Mouse (Mus musculus): ENCODE data around the gene Olfr39. TPM values are rescaled to one million over a fixed set of nuclear protein-coding genes. Genes with fewer than 3 reads are reported as not detected.
"Not testable (repeated sequence)": the region's sequence is repeated elsewhere in the genome, so short reads cannot be mapped to it uniquely, and the experiment has no call there.

Olfr39 gene
- polyA plus RNA-seq (2014; fragmentation: Nextera tagmentation; extraction: Ambion mirVana) = not detected in 2 replicates

- no peak for DNase-seq
- Histone ChIP-seq H3K4me3 (replicated peaks; ENCODE audit: low read depth, low read length) (no peak within 1 kb of the TSS), H3K4me2 (ENCODE audit: low read length) (no peak within 1 kb of the TSS), H3K9me3 (ENCODE audit: control insufficient read depth, low read length) (no peaks in the 10 kb centered on the region), H3K9ac (replicated peaks; ENCODE audit: low read length) (no peak within 1 kb of the TSS), H3K27ac (replicated peaks; ENCODE audit: low read depth, low read length) (no peak within 1 kb of the TSS), H3K36me3 (ENCODE audit: control insufficient read depth, insufficient read depth, low read length) (no peaks in the 10 kb centered on the region), H3K27me3 (ENCODE audit: control insufficient read depth, insufficient read depth, low read length) (no peaks in the 10 kb centered on the region), H3K4me1 (ENCODE audit: control insufficient read depth, insufficient read depth, low read length) (no peaks in the 10 kb centered on the region)
- no peak for ATAC-seq (ENCODE audit: low FRiP score, low TSS enrichment)
- 89% methylated on average over 1 of the region's 1 CpGs for WGBS
Measured at GRCm38 (mm10) chr9:20282051-20282450, at the start of gene Olfr39. TSS of gene Olfr39 (plus strand) at chr9:20282351.

GRCm38 (mm10) chr9:20236819-20237218 is 45.3 kb upstream of the Olfr39 start, which contains the start of gene Olfr872:
TSS of gene Olfr872 (plus strand) at chr9:20237119.
- ATAC-seq (ENCODE audit: low FRiP score, low TSS enrichment) (no peak), DNase-seq (no peak)
- H3K4me3 ChIP-seq (replicated peaks; ENCODE audit: low read depth, low read length) = no peak within 1 kb of the TSS
- H3K4me1 ChIP-seq (ENCODE audit: control insufficient read depth, insufficient read depth, low read length) = no peaks in the 10 kb centered on the region
- H3K9ac ChIP-seq (replicated peaks; ENCODE audit: low read length) = no peak within 1 kb of the TSS
- no peak within 1 kb of the TSS for H3K27ac ChIP-seq (replicated peaks; ENCODE audit: low read depth, low read length)
- H3K9me3 ChIP-seq (ENCODE audit: control insufficient read depth, low read length) = no peaks in the 10 kb centered on the region
- H3K4me2 ChIP-seq (ENCODE audit: low read length) = no peak within 1 kb of the TSS
- no peaks in the 10 kb centered on the region for H3K36me3 ChIP-seq (ENCODE audit: control insufficient read depth, insufficient read depth, low read length)
- H3K27me3 ChIP-seq (ENCODE audit: control insufficient read depth, insufficient read depth, low read length) = no peaks in the 10 kb centered on the region

GRCm38 (mm10) chr9:20237378-20237777 is 44.8 kb upstream of the Olfr39 start:
- DNase-seq = no peak
- H3K4me1 ChIP-seq (ENCODE audit: control insufficient read depth, insufficient read depth, low read length) = no peaks in the 10 kb centered on the region
- H3K9me3 ChIP-seq (ENCODE audit: control insufficient read depth, low read length) = no peaks in the 10 kb centered on the region
- no peak overlapping the region for H3K4me2 ChIP-seq (ENCODE audit: low read length)
- ATAC-seq (ENCODE audit: low FRiP score, low TSS enrichment) = no peak
- no peak overlapping the region for H3K27ac ChIP-seq (replicated peaks; ENCODE audit: low read depth, low read length)
- H3K4me3 ChIP-seq (replicated peaks; ENCODE audit: low read depth, low read length) = no peak overlapping the region
- WGBS = 71% methylated on average over 2 of the region's 2 CpGs
- no peaks in the 10 kb centered on the region for H3K27me3 ChIP-seq (ENCODE audit: control insufficient read depth, insufficient read depth, low read length)
- no peak overlapping the region for H3K9ac ChIP-seq (replicated peaks; ENCODE audit: low read length)
- H3K36me3 ChIP-seq (ENCODE audit: control insufficient read depth, insufficient read depth, low read length) = no peaks in the 10 kb centered on the region

GRCm38 (mm10) chr9:20295562-20295961 is 13.4 kb downstream of the Olfr39 start:
- not testable (repeated sequence) for H3K27me3 ChIP-seq (ENCODE audit: control insufficient read depth, insufficient read depth, low read length); DNase-seq; ATAC-seq (ENCODE audit: low FRiP score, low TSS enrichment); H3K27ac ChIP-seq (replicated peaks; ENCODE audit: low read depth, low read length); H3K4me2 ChIP-seq (ENCODE audit: low read length); H3K9ac ChIP-seq (replicated peaks; ENCODE audit: low read length); H3K36me3 ChIP-seq (ENCODE audit: control insufficient read depth, insufficient read depth, low read length); H3K9me3 ChIP-seq (ENCODE audit: control insufficient read depth, low read length); H3K4me1 ChIP-seq (ENCODE audit: control insufficient read depth, insufficient read depth, low read length); H3K4me3 ChIP-seq (replicated peaks; ENCODE audit: low read depth, low read length)
- 81% methylated on average over 5 of the region's 5 CpGs for WGBS

GRCm38 (mm10) chr9:20298232-20298631 is 16.1 kb downstream of the Olfr39 start, which contains the start of gene Olfr873:
TSS of gene Olfr873 (plus strand) at chr9:20298532.
- 85% methylated on average over 1 of the region's 1 CpGs for WGBS
- Histone ChIP-seq H3K27me3 (ENCODE audit: control insufficient read depth, insufficient read depth, low read length) (no peaks in the 10 kb centered on the region), H3K36me3 (ENCODE audit: control insufficient read depth, insufficient read depth, low read length) (no peaks in the 10 kb centered on the region), H3K27ac (replicated peaks; ENCODE audit: low read depth, low read length) (no peak within 1 kb of the TSS), H3K9ac (replicated peaks; ENCODE audit: low read length) (no peak within 1 kb of the TSS), H3K4me3 (replicated peaks; ENCODE audit: low read depth, low read length) (no peak within 1 kb of the TSS), H3K4me2 (ENCODE audit: low read length) (no peak within 1 kb of the TSS), H3K9me3 (ENCODE audit: control insufficient read depth, low read length) (peaks cover 5% of the 10 kb centered on the region; the same call in 1 of the 2 replicates), H3K4me1 (ENCODE audit: control insufficient read depth, insufficient read depth, low read length) (no peaks in the 10 kb centered on the region)
- no peak for DNase-seq
- ATAC-seq (ENCODE audit: low FRiP score, low TSS enrichment) = no peak

GRCm38 (mm10) chr9:20335994-20336393 is 53.8 kb downstream of the Olfr39 start, which contains the start of gene Olfr18:
TSS of gene Olfr18 (minus strand) at chr9:20336094.
- Histone ChIP-seq H3K36me3 (ENCODE audit: control insufficient read depth, insufficient read depth, low read length) (no peaks in the 10 kb centered on the region), H3K9ac (replicated peaks; ENCODE audit: low read length) (no peak within 1 kb of the TSS), H3K9me3 (ENCODE audit: control insufficient read depth, low read length) (no peaks in the 10 kb centered on the region), H3K4me1 (ENCODE audit: control insufficient read depth, insufficient read depth, low read length) (no peaks in the 10 kb centered on the region), H3K4me2 (ENCODE audit: low read length) (no peak within 1 kb of the TSS), H3K27me3 (ENCODE audit: control insufficient read depth, insufficient read depth, low read length) (no peaks in the 10 kb centered on the region), H3K27ac (replicated peaks; ENCODE audit: low read depth, low read length) (no peak within 1 kb of the TSS), H3K4me3 (replicated peaks; ENCODE audit: low read depth, low read length) (no peak within 1 kb of the TSS)
- no peak for ATAC-seq (ENCODE audit: low FRiP score, low TSS enrichment)
- no peak for DNase-seq

Other genes starting within 250 kb of the Olfr39 start
- gene Olfr867, start 224.8 kb upstream of the Olfr39 start, polyA plus RNA-seq (2014; fragmentation: Nextera tagmentation; extraction: Ambion mirVana) = not detected in 2 replicates
- not detected in 2 replicates for gene Olfr868, start 183.7 kb upstream of the Olfr39 start, polyA plus RNA-seq (2014; fragmentation: Nextera tagmentation; extraction: Ambion mirVana)
- not detected in 2 replicates for gene Olfr869, start 153.3 kb upstream of the Olfr39 start, polyA plus RNA-seq (2014; fragmentation: Nextera tagmentation; extraction: Ambion mirVana)
- gene Olfr870, start 108.3 kb upstream of the Olfr39 start, polyA plus RNA-seq (2014; fragmentation: Nextera tagmentation; extraction: Ambion mirVana) = not detected in 2 replicates
- gene Olfr871, start 70.1 kb upstream of the Olfr39 start, polyA plus RNA-seq (2014; fragmentation: Nextera tagmentation; extraction: Ambion mirVana) = not detected in 2 replicates
- not detected in 2 replicates for gene Olfr872, start 45.2 kb upstream of the Olfr39 start, polyA plus RNA-seq (2014; fragmentation: Nextera tagmentation; extraction: Ambion mirVana)
- gene Olfr873, start 16.2 kb downstream of the Olfr39 start, polyA plus RNA-seq (2014; fragmentation: Nextera tagmentation; extraction: Ambion mirVana) = not detected in 2 replicates
- gene Olfr18, start 53.7 kb downstream of the Olfr39 start, polyA plus RNA-seq (2014; fragmentation: Nextera tagmentation; extraction: Ambion mirVana) = 0.08 and 0.32 TPM in 2 replicates
- 49.2 and 50.5 TPM in 2 replicates for gene Zfp560, start 102.8 kb downstream of the Olfr39 start, polyA plus RNA-seq (2014; fragmentation: Nextera tagmentation; extraction: Ambion mirVana)
- gene Zfp26, start 177.8 kb downstream of the Olfr39 start, polyA plus RNA-seq (2014; fragmentation: Nextera tagmentation; extraction: Ambion mirVana) = 25.3 and 31.0 TPM in 2 replicates
- gene Zfp426, start 210.4 kb downstream of the Olfr39 start, polyA plus RNA-seq (2014; fragmentation: Nextera tagmentation; extraction: Ambion mirVana) = 30.1 and 39.5 TPM in 2 replicates
- gene Zfp266, start 239.1 kb downstream of the Olfr39 start, polyA plus RNA-seq (2014; fragmentation: Nextera tagmentation; extraction: Ambion mirVana) = 98.2 and 123 TPM in 2 replicates